Mouse (Mus musculus): ENCODE results near the gene Mpv17l. TPM values are rescaled to one million over a fixed set of nuclear protein-coding genes. Genes with fewer than 3 reads are reported as not detected.

Gene Mpv17l
- polyA plus RNA-seq, 1 experiment from 2014 or later: 4.2 TPM

DNA sequence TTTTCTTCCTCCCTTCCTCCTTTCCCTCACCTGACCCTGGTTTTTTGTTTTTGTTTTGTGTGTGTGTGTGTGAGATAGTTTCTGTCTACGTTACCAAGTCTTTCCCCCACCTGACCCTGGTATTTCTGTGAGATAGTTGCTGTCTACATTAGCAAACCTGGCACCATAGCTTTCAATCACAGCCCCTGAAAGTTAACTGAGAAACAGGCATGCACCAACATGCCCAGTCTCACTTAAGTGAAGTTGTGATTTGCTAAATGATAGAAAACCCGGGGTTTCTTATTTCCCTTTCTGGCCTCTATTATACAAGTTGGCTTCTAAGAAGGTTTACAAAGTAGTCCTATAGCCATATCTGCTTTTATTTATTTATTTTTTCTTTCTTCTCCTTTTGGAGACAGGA lies 12.5 kb upstream of the Mpv17l start:
- no peaks in the 10 kb centered on the region for H3K9me3 ChIP-seq (ENCODE audit: control insufficient read depth, low read length)
- no peak overlapping the region for H3K27ac ChIP-seq (ENCODE audit: low read depth, low read length)
- WGBS: 81% methylated on average over 2 of the region's 2 CpGs
- DNase-seq (ENCODE audit: low spot score) (no peak), ATAC-seq (ENCODE audit: low FRiP score) (no peak)
- no peak overlapping the region for H3K4me2 ChIP-seq (replicated peaks; ENCODE audit: low read depth, low read length)
- H3K9ac ChIP-seq (ENCODE audit: low read depth, low read length): no peak overlapping the region
- H3K27me3 ChIP-seq (ENCODE audit: control insufficient read depth, insufficient read depth, low read length): no peaks in the 10 kb centered on the region
- no peaks in the 10 kb centered on the region for H3K36me3 ChIP-seq (ENCODE audit: control insufficient read depth, insufficient read depth, low read length)
- H3K4me3 ChIP-seq (ENCODE audit: low read depth, low read length): no peak overlapping the region
- no peaks in the 10 kb centered on the region for H3K4me1 ChIP-seq (replicated peaks; ENCODE audit: control insufficient read depth, insufficient read depth, low read length)

- Histone ChIP-seq H3K27me3 (ENCODE audit: control insufficient read depth, insufficient read depth, low read length) (no peaks in the 10 kb centered on the region), H3K27ac (ENCODE audit: low read depth, low read length) (no peak overlapping the region), H3K9me3 (ENCODE audit: control insufficient read depth, low read length) (no peaks in the 10 kb centered on the region), H3K4me3 (ENCODE audit: low read depth, low read length) (no peak overlapping the region), H3K4me1 (replicated peaks; ENCODE audit: control insufficient read depth, insufficient read depth, low read length) (no peaks in the 10 kb centered on the region), H3K9ac (ENCODE audit: low read depth, low read length) (no peak overlapping the region), H3K4me2 (replicated peaks; ENCODE audit: low read depth, low read length) (no peak overlapping the region), H3K36me3 (ENCODE audit: control insufficient read depth, insufficient read depth, low read length) (no peaks in the 10 kb centered on the region)
- DNase-seq (ENCODE audit: low spot score) (no peak), ATAC-seq (ENCODE audit: low FRiP score) (no peak)
These were observed 10.1 kb upstream of the Mpv17l start for GRCm38 (mm10) chr16:13892850-13893249.

DNA sequence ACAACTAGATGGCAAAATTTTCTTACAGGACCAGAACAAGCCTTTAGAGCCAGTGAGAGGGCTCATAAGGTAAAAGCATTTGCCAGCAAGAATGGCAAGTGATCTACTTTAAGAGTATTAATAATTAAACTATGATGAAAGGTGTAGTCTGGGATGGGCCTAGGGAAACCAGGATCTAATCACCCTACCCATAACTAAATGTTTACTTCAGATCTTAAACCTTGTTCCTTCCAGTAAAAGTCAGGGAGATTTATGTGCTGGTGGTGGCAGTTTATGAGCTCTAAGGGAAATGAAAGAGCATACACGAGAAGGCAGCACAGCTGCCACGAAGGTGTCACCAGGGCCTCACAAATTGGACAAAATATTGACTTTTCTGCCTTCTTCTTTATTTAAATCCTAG lies 8.9 kb upstream of the Mpv17l start:
- Histone ChIP-seq H3K27me3 (ENCODE audit: control insufficient read depth, insufficient read depth, low read length) (no peaks in the 10 kb centered on the region), H3K27ac (ENCODE audit: low read depth, low read length) (no peak overlapping the region), H3K4me1 (replicated peaks; ENCODE audit: control insufficient read depth, insufficient read depth, low read length) (no peaks in the 10 kb centered on the region), H3K4me3 (ENCODE audit: low read depth, low read length) (no peak overlapping the region), H3K9me3 (ENCODE audit: control insufficient read depth, low read length) (no peaks in the 10 kb centered on the region), H3K9ac (ENCODE audit: low read depth, low read length) (no peak overlapping the region), H3K36me3 (ENCODE audit: control insufficient read depth, insufficient read depth, low read length) (no peaks in the 10 kb centered on the region), H3K4me2 (replicated peaks; ENCODE audit: low read depth, low read length) (no peak overlapping the region)
- WGBS: 84% methylated on average over 2 of the region's 2 CpGs
- DNase-seq (ENCODE audit: low spot score) (no peak), ATAC-seq (ENCODE audit: low FRiP score) (no peak)

GRCm38 (mm10) chr16:13895740-13896139 lies 7.2 kb upstream of the Mpv17l start:
- no peaks in the 10 kb centered on the region for H3K36me3 ChIP-seq (ENCODE audit: control insufficient read depth, insufficient read depth, low read length)
- no peaks in the 10 kb centered on the region for H3K4me1 ChIP-seq (replicated peaks; ENCODE audit: control insufficient read depth, insufficient read depth, low read length)
- DNase-seq (ENCODE audit: low spot score) (no peak), ATAC-seq (ENCODE audit: low FRiP score) (no peak)
- no peak overlapping the region for H3K4me2 ChIP-seq (replicated peaks; ENCODE audit: low read depth, low read length)
- 93% methylated on average over 3 of the region's 3 CpGs for WGBS
- no peaks in the 10 kb centered on the region for H3K27me3 ChIP-seq (ENCODE audit: control insufficient read depth, insufficient read depth, low read length)
- no peaks in the 10 kb centered on the region for H3K9me3 ChIP-seq (ENCODE audit: control insufficient read depth, low read length)
- no peak overlapping the region for H3K4me3 ChIP-seq (ENCODE audit: low read depth, low read length)
- no peak overlapping the region for H3K9ac ChIP-seq (ENCODE audit: low read depth, low read length)
- no peak overlapping the region for H3K27ac ChIP-seq (ENCODE audit: low read depth, low read length)

DNA sequence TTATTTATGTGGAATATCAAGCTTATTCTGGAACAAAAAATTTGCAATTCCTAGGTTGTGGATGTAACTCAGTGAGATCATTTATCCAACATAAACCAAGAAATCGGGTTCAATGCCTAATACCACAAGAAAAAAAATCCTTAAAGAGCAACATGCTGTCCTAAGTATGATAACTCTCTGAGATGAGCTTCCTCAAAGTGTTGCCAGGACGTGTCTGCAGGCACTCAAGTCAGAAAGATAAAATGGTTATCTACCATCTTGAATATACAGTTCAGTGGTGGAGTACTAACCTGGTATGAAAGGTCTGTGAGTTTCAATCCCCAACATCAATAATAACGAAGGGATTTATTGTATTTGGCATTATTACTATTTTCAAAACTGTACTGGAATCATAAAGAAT lies 6.6 kb upstream of the Mpv17l start:
- H3K4me3 ChIP-seq (ENCODE audit: low read depth, low read length): no peak overlapping the region
- no peak overlapping the region for H3K27ac ChIP-seq (ENCODE audit: low read depth, low read length)
- H3K4me2 ChIP-seq (replicated peaks; ENCODE audit: low read depth, low read length): no peak overlapping the region
- ATAC-seq (ENCODE audit: low FRiP score) (no peak), DNase-seq (ENCODE audit: low spot score) (no peak)
- WGBS: 92% methylated on average over 3 of the region's 3 CpGs
- H3K4me1 ChIP-seq (replicated peaks; ENCODE audit: control insufficient read depth, insufficient read depth, low read length): no peaks in the 10 kb centered on the region
- H3K9me3 ChIP-seq (ENCODE audit: control insufficient read depth, low read length): no peaks in the 10 kb centered on the region
- no peaks in the 10 kb centered on the region for H3K36me3 ChIP-seq (ENCODE audit: control insufficient read depth, insufficient read depth, low read length)
- H3K27me3 ChIP-seq (ENCODE audit: control insufficient read depth, insufficient read depth, low read length): no peaks in the 10 kb centered on the region
- no peak overlapping the region for H3K9ac ChIP-seq (ENCODE audit: low read depth, low read length)

- no peaks in the 10 kb centered on the region for H3K4me1 ChIP-seq (replicated peaks; ENCODE audit: control insufficient read depth, insufficient read depth, low read length)
- H3K4me3 ChIP-seq (ENCODE audit: low read depth, low read length): no peak overlapping the region
- WGBS: 71% methylated on average over 2 of the region's 2 CpGs
- H3K9ac ChIP-seq (ENCODE audit: low read depth, low read length): no peak overlapping the region
- no peak for ATAC-seq (ENCODE audit: low FRiP score)
- DNase-seq (ENCODE audit: low spot score): no peak
- H3K9me3 ChIP-seq (ENCODE audit: control insufficient read depth, low read length): no peaks in the 10 kb centered on the region
- no peak overlapping the region for H3K27ac ChIP-seq (ENCODE audit: low read depth, low read length)
- H3K27me3 ChIP-seq (ENCODE audit: control insufficient read depth, insufficient read depth, low read length): no peaks in the 10 kb centered on the region
- H3K4me2 ChIP-seq (replicated peaks; ENCODE audit: low read depth, low read length): no peak overlapping the region
- H3K36me3 ChIP-seq (ENCODE audit: control insufficient read depth, insufficient read depth, low read length): no peaks in the 10 kb centered on the region
These were observed 4.0 kb upstream of the Mpv17l start for GRCm38 (mm10) chr16:13898981-13899380.

DNA sequence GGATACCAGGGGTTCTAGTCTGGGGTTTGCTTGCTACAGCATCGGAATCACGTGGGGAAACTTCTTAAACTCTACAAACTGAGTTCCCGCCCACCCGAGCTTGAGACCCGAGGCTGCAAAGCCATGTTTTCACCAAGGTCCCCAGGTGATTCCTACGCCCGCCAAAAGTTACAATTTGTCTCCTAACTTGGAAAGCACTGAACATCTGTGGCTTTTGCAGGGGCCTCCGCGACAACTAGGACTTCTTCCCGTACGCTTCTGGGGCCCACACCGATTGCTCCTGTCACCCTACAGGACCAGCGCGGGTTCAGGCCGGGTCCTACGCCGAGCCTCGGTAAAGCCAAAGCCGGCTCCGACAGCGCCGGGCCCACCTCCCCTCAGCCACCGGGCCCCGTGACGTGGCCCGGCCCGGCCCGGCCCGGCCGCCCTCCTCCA lies 547 bp upstream of the Mpv17l start:
- 2% methylated on average over 30 of the region's 30 CpGs for WGBS
- Histone ChIP-seq H3K9me3 (ENCODE audit: control insufficient read depth, low read length) (no peaks in the 10 kb centered on the region), H3K27me3 (ENCODE audit: control insufficient read depth, insufficient read depth, low read length) (no peaks in the 10 kb centered on the region), H3K4me3 (ENCODE audit: low read depth, low read length) (peak overlapping the region; percentile 83), H3K9ac (ENCODE audit: low read depth, low read length) (peak overlapping the region; percentile 82), H3K36me3 (ENCODE audit: control insufficient read depth, insufficient read depth, low read length) (no peaks in the 10 kb centered on the region), H3K4me1 (replicated peaks; ENCODE audit: control insufficient read depth, insufficient read depth, low read length) (no peaks in the 10 kb centered on the region), H3K4me2 (replicated peaks; ENCODE audit: low read depth, low read length) (peak overlapping the region; percentile 61), H3K27ac (ENCODE audit: low read depth, low read length) (peak overlapping the region; percentile 51)
- DNase-seq (ENCODE audit: low spot score) (no peak), ATAC-seq (ENCODE audit: low FRiP score) (peak; percentile 67)

DNA sequence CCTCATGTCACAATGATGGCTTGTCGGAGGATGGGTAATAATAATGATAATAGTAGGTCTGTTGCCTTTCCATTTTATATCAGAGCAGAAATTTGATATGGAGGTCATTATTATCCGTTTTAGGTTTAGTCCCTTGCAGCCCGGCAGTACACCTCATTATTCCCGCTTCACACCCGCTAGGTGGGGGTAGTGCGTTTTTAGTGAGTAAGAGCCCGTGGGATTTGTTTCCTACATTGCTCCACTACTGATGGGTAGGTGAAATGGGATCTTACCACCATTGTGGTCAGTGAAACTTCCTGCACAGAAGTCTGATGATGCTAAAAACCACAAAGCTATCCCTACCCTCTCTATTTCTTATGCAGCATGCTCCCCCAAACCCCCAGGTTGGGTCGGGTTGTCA lies 527 bp downstream of the Mpv17l start:
- H3K9me3 ChIP-seq (ENCODE audit: control insufficient read depth, low read length): no peaks in the 10 kb centered on the region
- peak overlapping the region; percentile 61 for H3K4me2 ChIP-seq (replicated peaks; ENCODE audit: low read depth, low read length)
- DNase-seq (ENCODE audit: low spot score) (peak; percentile 82), ATAC-seq (ENCODE audit: low FRiP score) (peak; percentile 87)
- 9% methylated on average over 8 of the region's 8 CpGs for WGBS
- H3K36me3 ChIP-seq (ENCODE audit: control insufficient read depth, insufficient read depth, low read length): no peaks in the 10 kb centered on the region
- peak overlapping the region; percentile 83 for H3K4me3 ChIP-seq (ENCODE audit: low read depth, low read length)
- H3K9ac ChIP-seq (ENCODE audit: low read depth, low read length): peak overlapping the region; percentile 82
- H3K4me1 ChIP-seq (replicated peaks; ENCODE audit: control insufficient read depth, insufficient read depth, low read length): no peaks in the 10 kb centered on the region
- no peaks in the 10 kb centered on the region for H3K27me3 ChIP-seq (ENCODE audit: control insufficient read depth, insufficient read depth, low read length)
- H3K27ac ChIP-seq (ENCODE audit: low read depth, low read length): peak overlapping the region; percentile 30

DNA sequence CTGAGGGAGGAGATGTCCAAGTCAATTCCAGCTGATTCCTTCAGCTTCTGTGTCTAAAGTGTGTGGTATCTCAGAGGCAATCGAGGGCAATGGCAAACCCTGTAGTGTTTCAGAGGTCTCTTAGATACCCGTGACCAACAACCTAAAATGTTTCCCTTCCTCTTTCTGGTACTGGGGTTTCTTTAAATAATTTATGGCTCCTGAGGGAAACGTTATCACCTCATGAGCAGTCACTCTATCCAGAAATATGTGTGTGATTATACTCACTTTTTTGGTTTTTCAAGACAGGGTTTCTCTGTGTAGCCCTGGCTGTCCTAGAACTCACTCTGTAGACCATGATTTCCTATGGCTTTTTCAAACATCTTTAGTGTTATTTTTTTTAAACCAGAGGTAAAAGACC lies 4.3 kb downstream of the Mpv17l start:
- WGBS: 83% methylated on average over 3 of the region's 3 CpGs
- H3K9ac ChIP-seq (ENCODE audit: low read depth, low read length): no peak overlapping the region
- no peak overlapping the region for H3K4me3 ChIP-seq (ENCODE audit: low read depth, low read length)
- no peaks in the 10 kb centered on the region for H3K4me1 ChIP-seq (replicated peaks; ENCODE audit: control insufficient read depth, insufficient read depth, low read length)
- H3K4me2 ChIP-seq (replicated peaks; ENCODE audit: low read depth, low read length): no peak overlapping the region
- no peak overlapping the region for H3K27ac ChIP-seq (ENCODE audit: low read depth, low read length)
- ATAC-seq (ENCODE audit: low FRiP score) (no peak), DNase-seq (ENCODE audit: low spot score) (no peak)
- no peaks in the 10 kb centered on the region for H3K36me3 ChIP-seq (ENCODE audit: control insufficient read depth, insufficient read depth, low read length)
- no peaks in the 10 kb centered on the region for H3K9me3 ChIP-seq (ENCODE audit: control insufficient read depth, low read length)
- no peaks in the 10 kb centered on the region for H3K27me3 ChIP-seq (ENCODE audit: control insufficient read depth, insufficient read depth, low read length)

Data from hindbrain, embryonic 11.5 days (tissue).